Mouse (Mus musculus) duodenum, adult 2 months (tissue): Measurements from ENCODE around the gene Trim12c. TPM values are rescaled to one million over a fixed set of nuclear protein-coding genes. Genes with fewer than 3 reads are reported as not detected.

Source experiments
- polyA plus RNA-seq: library from polyadenylated mRNA; depleted of rRNA; stranded (reverse); fragments of >200 nt; gene quantifications from 2 replicates; pipeline ENCODE4 v1.2.3, GENCODE M21; 2012; ENCODE audit warnings: low replicate concordance; rRNA removed

Gene Trim12c
- polyA plus RNA-seq, result 0.91 and 1.3 TPM in 2 replicates

DNA sequence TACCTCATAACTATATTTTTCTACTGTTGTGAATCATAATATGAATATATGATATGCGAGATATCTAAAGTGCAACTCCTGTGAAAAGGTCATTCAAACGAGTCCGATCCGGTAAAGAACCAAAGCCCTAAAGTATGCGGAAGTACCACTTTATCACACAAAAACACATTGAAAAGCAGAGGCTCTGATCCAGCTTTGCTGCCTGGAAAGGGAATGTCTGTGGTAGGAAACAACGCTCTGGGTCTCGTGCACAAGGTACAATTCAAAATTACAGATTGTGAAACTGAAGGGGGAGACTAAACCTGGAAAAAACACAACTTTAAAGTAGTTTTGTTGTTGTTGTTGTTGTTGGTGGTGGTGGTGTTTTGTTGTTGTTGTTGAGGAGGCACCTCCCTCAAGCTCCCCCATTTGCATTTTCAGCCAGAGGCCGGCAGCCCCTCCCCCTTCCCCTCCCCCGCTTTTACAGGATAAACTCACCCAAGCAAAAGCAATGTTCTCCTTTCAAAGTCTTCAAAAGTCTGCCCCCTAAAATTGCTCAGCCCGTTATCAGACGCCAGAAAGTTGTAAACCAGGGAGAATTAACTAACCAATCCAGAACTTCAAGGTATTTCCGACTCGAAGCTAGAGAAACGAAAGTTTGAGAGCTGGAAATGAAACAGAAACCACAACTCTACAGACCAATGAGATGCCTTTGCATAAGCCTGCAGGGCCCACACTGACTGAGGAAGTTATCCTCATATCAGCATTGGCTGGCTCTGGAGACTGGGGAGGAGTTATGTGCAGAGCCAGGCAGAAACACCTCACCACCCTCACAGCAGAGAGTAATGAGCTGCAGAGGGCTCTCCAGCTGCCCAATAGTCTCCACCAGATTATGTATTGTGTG lies at the start of gene Trim12c:
Trim12c (minus strand) TSS at position 646 of the 883 bp plus-strand sequence.

GRCm38 (mm10) chr7:104400698-104401097 lies 47.5 kb upstream of the Trim12c start, which contains the start of gene Trim30c:
Gene Trim30c, minus strand, starts transcription at chr7:104400837.

GRCm38 (mm10) chr7:104369736-104370414 lies 16.7 kb upstream of the Trim12c start, which contains the start of gene Trim30b:
Gene Trim30b, minus strand, starts transcription at chr7:104369884.

DNA sequence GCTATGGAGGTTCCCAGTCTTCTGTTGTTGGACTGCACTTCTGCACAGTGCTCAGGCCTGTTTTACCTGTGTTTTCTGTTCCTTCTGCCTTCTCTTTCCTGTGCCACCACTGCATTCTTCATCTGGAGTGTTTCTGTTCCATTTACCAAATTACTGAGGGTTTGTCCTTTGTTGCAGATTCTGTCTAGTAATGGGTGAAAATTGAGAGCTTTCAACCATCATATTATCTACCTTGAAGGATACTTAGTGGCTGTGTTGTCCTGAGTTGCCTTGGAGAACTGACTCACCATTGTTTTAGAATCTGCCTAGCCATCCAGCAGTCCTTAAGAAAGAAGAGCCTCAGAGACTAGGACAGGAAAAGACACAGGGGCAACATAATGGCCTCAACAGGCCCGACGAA lies 24.0 kb downstream of the Trim12c start, which contains the start of gene Trim34b:
Trim34b (plus strand) TSS at position 301 of the 400 bp plus-strand sequence.

DNA sequence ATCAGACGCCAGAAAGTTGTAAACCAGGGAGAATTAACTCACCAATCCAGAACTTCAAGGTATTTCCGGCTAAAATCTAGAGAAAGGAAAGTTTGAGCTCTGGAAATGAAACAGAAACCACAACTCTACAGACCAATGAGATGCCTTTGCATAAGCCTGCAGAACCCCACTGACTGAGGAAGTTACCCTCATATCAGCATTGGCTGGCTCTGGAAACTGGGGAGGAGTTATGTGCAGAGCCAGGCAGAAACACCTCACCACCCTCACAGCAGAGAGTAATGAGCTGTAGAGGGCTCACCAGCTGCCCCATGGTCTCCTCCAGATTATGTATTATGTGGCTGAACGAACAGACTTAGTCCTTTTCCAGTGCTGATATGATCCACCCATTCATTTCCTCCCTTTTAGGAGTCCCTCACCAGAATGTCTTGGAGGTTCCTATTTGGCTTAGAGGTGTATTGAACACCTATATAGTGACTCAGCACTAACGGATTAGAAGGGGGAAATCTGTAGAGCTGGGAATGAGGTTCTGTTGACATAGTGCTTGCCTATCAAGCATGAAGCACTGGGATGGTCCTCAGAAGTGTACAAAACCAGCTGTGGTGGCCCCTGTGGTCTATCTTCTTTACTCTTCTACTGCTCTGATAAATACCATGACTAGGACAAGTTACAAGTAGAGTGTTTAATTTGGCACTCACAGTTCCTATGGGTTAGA lies 37.6 kb downstream of the Trim12c start, which contains the start of gene Trim12a:
Trim12a (minus strand) TSS at position 98 of the 712 bp plus-strand sequence.

Other genes starting within 250 kb of the Trim12c start
- not detected in 2 replicates for gene Olfr646, start 248.5 kb downstream of the Trim12c start, polyA plus RNA-seq
- not detected in 2 replicates for gene Ubqln5, start 223.5 kb downstream of the Trim12c start, polyA plus RNA-seq
- gene Olfr643, start 216.0 kb downstream of the Trim12c start, polyA plus RNA-seq, result not detected in 2 replicates
- not detected in 2 replicates for gene Ubqln3, start 210.1 kb downstream of the Trim12c start, polyA plus RNA-seq
- not detected in 2 replicates for gene Ubqlnl, start 202.8 kb downstream of the Trim12c start, polyA plus RNA-seq
- not detected in 2 replicates for gene Olfm5, start 188.5 kb downstream of the Trim12c start, polyA plus RNA-seq
- not detected in 2 replicates for gene Olfr648, start 170.0 kb downstream of the Trim12c start, polyA plus RNA-seq
- not detected in 2 replicates for gene Olfr649, start 157.4 kb downstream of the Trim12c start, polyA plus RNA-seq
- 0.24 and 0.58 TPM in 2 replicates for gene Trim6, start 134.6 kb downstream of the Trim12c start, polyA plus RNA-seq
- gene Trim34a, start 108.9 kb downstream of the Trim12c start, polyA plus RNA-seq, result 2.1 and 2.6 TPM in 2 replicates
- gene Trim5, start 65.3 kb downstream of the Trim12c start, polyA plus RNA-seq, result 0.09 and 0.19 TPM in 2 replicates
- gene Trim12a, start 37.9 kb downstream of the Trim12c start, polyA plus RNA-seq, result 1.3 and 1.9 TPM in 2 replicates
- 0.05 and 1.1 TPM in 2 replicates for gene Trim34b, start 23.9 kb downstream of the Trim12c start, polyA plus RNA-seq
- 0.05 TPM in 1 of 2 replicates, not detected in the other for gene Trim30b, start 16.5 kb upstream of the Trim12c start, polyA plus RNA-seq
- gene Trim30c, start 47.5 kb upstream of the Trim12c start, polyA plus RNA-seq, result not detected in 2 replicates
- 0.40 and 0.83 TPM in 2 replicates for gene Trim30a, start 111.8 kb upstream of the Trim12c start, polyA plus RNA-seq
- gene Trim30d, start 154.5 kb upstream of the Trim12c start, polyA plus RNA-seq, result 2.6 TPM in 2 replicates
- gene Olfr651, start 196.8 kb upstream of the Trim12c start, polyA plus RNA-seq, result not detected in 2 replicates
- gene Olfr652, start 207.5 kb upstream of the Trim12c start, polyA plus RNA-seq, result not detected in 2 replicates
- not detected in 2 replicates for gene Olfr653, start 224.0 kb upstream of the Trim12c start, polyA plus RNA-seq
- gene Olfr654, start 233.7 kb upstream of the Trim12c start, polyA plus RNA-seq, result not detected in 2 replicates
- not detected in 2 replicates for gene Olfr655, start 248.4 kb upstream of the Trim12c start, polyA plus RNA-seq